Mouse (Mus musculus): Measurements from ENCODE around the gene Mmp9.
A peak's percentile ranks its signal among the peaks of the same experiment; 100 is the strongest.

Gene Mmp9

GRCm38 (mm10) chr2:164940140-164940830, at the start of gene Mmp9:
Gene Mmp9, plus strand, starts transcription at chr2:164940780.
- no peaks in the 10 kb centered on the region for H3K9me3 ChIP-seq (ENCODE audit: low read length)
- no peaks in the 10 kb centered on the region for H3K36me3 ChIP-seq (ENCODE audit: insufficient read depth, low read length)
- H3K27me3 ChIP-seq (ENCODE audit: insufficient read depth, low read length), result peaks cover 77% of the 10 kb centered on the region
- peaks cover 55% of the 10 kb centered on the region for H3K4me1 ChIP-seq (replicated peaks; ENCODE audit: low read depth, low read length)
- TF ChIP-seq CTCF (conservative IDR thresholded peaks at IDR 0.05; ENCODE audit: low read length) (no peak), POU5F1 (IDR thresholded peaks at IDR 0.05; ENCODE audit: borderline replicate concordance, low read length) (no peak), NANOG (IDR thresholded peaks at IDR 0.05; ENCODE audit: borderline replicate concordance, low read length) (no peak)
- H3K4me3 ChIP-seq (replicated peaks; ENCODE audit: low read length), result no peak within 1 kb of the TSS

GRCm38 (mm10) chr2:164891056-164891834, 49.3 kb upstream of the Mmp9 start:
- no peaks in the 10 kb centered on the region for H3K9me3 ChIP-seq (ENCODE audit: low read length)
- peaks cover 100% of the 10 kb centered on the region for H3K36me3 ChIP-seq (ENCODE audit: insufficient read depth, low read length)
- H3K27me3 ChIP-seq (ENCODE audit: insufficient read depth, low read length), result no peaks in the 10 kb centered on the region
- no peak for TF ChIP-seq CTCF (conservative IDR thresholded peaks at IDR 0.05; ENCODE audit: low read length)
- TF ChIP-seq POU5F1 (IDR thresholded peaks at IDR 0.05; ENCODE audit: borderline replicate concordance, low read length), result no peak
- H3K4me3 ChIP-seq (replicated peaks; ENCODE audit: low read length), result 0 out of 2 replicates have a peak overlapping the region, but pooled peaks have one; percentile 41
- peaks cover 67% of the 10 kb centered on the region for H3K4me1 ChIP-seq (replicated peaks; ENCODE audit: low read depth, low read length)

GRCm38 (mm10) chr2:164891908-164892695, 48.5 kb upstream of the Mmp9 start:
- no peak overlapping the region for H3K4me3 ChIP-seq (replicated peaks; ENCODE audit: low read length)
- no peaks in the 10 kb centered on the region for H3K9me3 ChIP-seq (ENCODE audit: low read length)
- no peaks in the 10 kb centered on the region for H3K27me3 ChIP-seq (ENCODE audit: insufficient read depth, low read length)
- H3K36me3 ChIP-seq (ENCODE audit: insufficient read depth, low read length), result peaks cover 100% of the 10 kb centered on the region
- TF ChIP-seq NANOG (IDR thresholded peaks at IDR 0.05; ENCODE audit: borderline replicate concordance, low read length) (no peak), CTCF (conservative IDR thresholded peaks at IDR 0.05; ENCODE audit: low read length) (no peak), POU5F1 (IDR thresholded peaks at IDR 0.05; ENCODE audit: borderline replicate concordance, low read length) (no peak)
- H3K4me1 ChIP-seq (replicated peaks; ENCODE audit: low read depth, low read length), result peaks cover 62% of the 10 kb centered on the region

GRCm38 (mm10) chr2:164892696-164893216, 47.8 kb upstream of the Mmp9 start:
- Histone ChIP-seq H3K4me1 (replicated peaks; ENCODE audit: low read depth, low read length) (peaks cover 62% of the 10 kb centered on the region), H3K9me3 (ENCODE audit: low read length) (no peaks in the 10 kb centered on the region), H3K36me3 (ENCODE audit: insufficient read depth, low read length) (peaks cover 100% of the 10 kb centered on the region), H3K27me3 (ENCODE audit: insufficient read depth, low read length) (no peaks in the 10 kb centered on the region), H3K4me3 (replicated peaks; ENCODE audit: low read length) (no peak overlapping the region)
- no peak for TF ChIP-seq NANOG (IDR thresholded peaks at IDR 0.05; ENCODE audit: borderline replicate concordance, low read length)
- TF ChIP-seq POU5F1 (IDR thresholded peaks at IDR 0.05; ENCODE audit: borderline replicate concordance, low read length), result no peak
- no peak for TF ChIP-seq CTCF (conservative IDR thresholded peaks at IDR 0.05; ENCODE audit: low read length)

GRCm38 (mm10) chr2:164894048-164894447, 46.5 kb upstream of the Mmp9 start:
- no peaks in the 10 kb centered on the region for H3K27me3 ChIP-seq (ENCODE audit: insufficient read depth, low read length)
- TF ChIP-seq POU5F1 (IDR thresholded peaks at IDR 0.05; ENCODE audit: borderline replicate concordance, low read length), result no peak
- no peak for TF ChIP-seq CTCF (conservative IDR thresholded peaks at IDR 0.05; ENCODE audit: low read length)
- TF ChIP-seq NANOG (IDR thresholded peaks at IDR 0.05; ENCODE audit: borderline replicate concordance, low read length), result no peak
- no peak overlapping the region for H3K4me3 ChIP-seq (replicated peaks; ENCODE audit: low read length)
- peaks cover 50% of the 10 kb centered on the region for H3K4me1 ChIP-seq (replicated peaks; ENCODE audit: low read depth, low read length)
- H3K36me3 ChIP-seq (ENCODE audit: insufficient read depth, low read length), result peaks cover 100% of the 10 kb centered on the region
- no peaks in the 10 kb centered on the region for H3K9me3 ChIP-seq (ENCODE audit: low read length)

GRCm38 (mm10) chr2:164894644-164895043, 45.9 kb upstream of the Mmp9 start:
- TF ChIP-seq NANOG (IDR thresholded peaks at IDR 0.05; ENCODE audit: borderline replicate concordance, low read length) (no peak), POU5F1 (IDR thresholded peaks at IDR 0.05; ENCODE audit: borderline replicate concordance, low read length) (no peak), CTCF (conservative IDR thresholded peaks at IDR 0.05; ENCODE audit: low read length) (no peak)
- Histone ChIP-seq H3K9me3 (ENCODE audit: low read length) (no peaks in the 10 kb centered on the region), H3K4me3 (replicated peaks; ENCODE audit: low read length) (no peak overlapping the region), H3K36me3 (ENCODE audit: insufficient read depth, low read length) (peaks cover 100% of the 10 kb centered on the region), H3K4me1 (replicated peaks; ENCODE audit: low read depth, low read length) (peaks cover 50% of the 10 kb centered on the region), H3K27me3 (ENCODE audit: insufficient read depth, low read length) (no peaks in the 10 kb centered on the region)

GRCm38 (mm10) chr2:164895885-164896284, 44.7 kb upstream of the Mmp9 start:
- peaks cover 100% of the 10 kb centered on the region for H3K36me3 ChIP-seq (ENCODE audit: insufficient read depth, low read length)
- H3K4me1 ChIP-seq (replicated peaks; ENCODE audit: low read depth, low read length), result peaks cover 50% of the 10 kb centered on the region
- no peak overlapping the region for H3K4me3 ChIP-seq (replicated peaks; ENCODE audit: low read length)
- H3K9me3 ChIP-seq (ENCODE audit: low read length), result no peaks in the 10 kb centered on the region
- no peaks in the 10 kb centered on the region for H3K27me3 ChIP-seq (ENCODE audit: insufficient read depth, low read length)
- no peak for TF ChIP-seq NANOG (IDR thresholded peaks at IDR 0.05; ENCODE audit: borderline replicate concordance, low read length)

- H3K4me3 ChIP-seq (replicated peaks; ENCODE audit: low read length), result no peak overlapping the region
- H3K27me3 ChIP-seq (ENCODE audit: insufficient read depth, low read length), result no peaks in the 10 kb centered on the region
- TF ChIP-seq POU5F1 (IDR thresholded peaks at IDR 0.05; ENCODE audit: borderline replicate concordance, low read length) (no peak), CTCF (conservative IDR thresholded peaks at IDR 0.05; ENCODE audit: low read length) (no peak), NANOG (IDR thresholded peaks at IDR 0.05; ENCODE audit: borderline replicate concordance, low read length) (no peak)
- H3K9me3 ChIP-seq (ENCODE audit: low read length), result no peaks in the 10 kb centered on the region
- peaks cover 50% of the 10 kb centered on the region for H3K4me1 ChIP-seq (replicated peaks; ENCODE audit: low read depth, low read length)
- peaks cover 100% of the 10 kb centered on the region for H3K36me3 ChIP-seq (ENCODE audit: insufficient read depth, low read length)
These were observed 42.6 kb upstream of the Mmp9 start for GRCm38 (mm10) chr2:164898008-164898407.

All from E14TG2a.4 (cell line).